Mouse (Mus musculus) heart, adult 2 months (tissue): Measurements from ENCODE around the gene Tubb2b.

Source experiments
- CTCF ChIP-seq: fragments of 200-600 bp; IDR thresholded peaks from 2 replicates; pipeline ENCODE4 v1.8.1; 2022; ENCODE audit warnings: antibody characterized with exemption, mild to moderate bottlenecking, moderate library complexity
- EP300 ChIP-seq: fragments of 200-500 bp; IDR thresholded peaks from 2 replicates; pipeline ENCODE4 v1.6.1; 2011; ENCODE audit warnings: low read depth, low read length, control low read depth; ENCODE audit not compliant: insufficient read depth
- POLR2A ChIP-seq: fragments of 200-500 bp; IDR thresholded peaks from 2 replicates; pipeline ENCODE4 v1.6.1; 2011; ENCODE audit warnings: mild to moderate bottlenecking, low read depth, low read length, control low read depth; ENCODE audit not compliant: insufficient read depth

DNA sequence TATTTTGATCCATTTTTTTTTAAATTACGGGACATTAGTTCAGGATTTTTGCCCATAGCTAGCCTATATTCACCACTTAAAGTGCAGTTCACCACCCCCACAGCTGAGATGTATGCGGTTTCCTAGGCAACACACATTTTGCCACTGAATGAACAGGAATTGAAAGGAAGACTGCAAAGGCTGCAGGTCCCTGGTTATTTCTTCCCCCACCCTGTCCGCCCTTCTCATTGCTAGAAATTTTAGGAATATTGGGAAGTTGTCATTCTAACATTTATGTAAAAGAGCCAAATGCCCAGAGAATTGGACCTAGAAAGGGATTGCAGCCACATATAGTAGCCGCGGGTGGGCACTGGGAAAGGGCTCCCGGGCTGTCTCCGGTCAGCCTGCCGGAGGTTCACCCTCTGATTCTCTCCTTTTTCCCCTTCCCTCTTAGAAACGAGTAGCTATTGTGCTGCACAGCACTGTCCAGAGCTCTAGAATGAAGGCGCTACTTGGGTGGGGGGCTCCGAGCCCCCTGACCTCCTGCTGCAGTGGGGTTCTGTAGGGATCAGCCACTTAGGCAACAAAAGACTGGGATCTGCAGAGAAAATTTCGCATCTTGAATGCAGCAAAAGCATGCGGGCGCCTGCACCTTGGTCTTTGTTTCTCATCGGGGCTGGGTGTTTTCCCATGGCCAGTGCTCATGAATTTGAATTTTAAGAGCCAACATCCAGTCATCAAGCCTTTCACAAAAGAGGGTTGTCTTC is 3.2 kb upstream of the Tubb2b start:
- TF ChIP-seq EP300 = no peak
- no peak for TF ChIP-seq POLR2A
- TF ChIP-seq CTCF = no peak
